Mouse (Mus musculus): Measurements from ENCODE around the gene Zfp804a.

Zfp804a gene

GRCm38 (mm10) chr2:82253382-82253781 lies 200.4 kb downstream of the Zfp804a start:
- no peak for DNase-seq (ENCODE audit: low spot score)

GRCm38 (mm10) chr2:82282591-82283269 lies 229.7 kb downstream of the Zfp804a start:
- DNase-seq (ENCODE audit: low spot score): no peak

- DNase-seq (ENCODE audit: low spot score): no peak
Observed at GRCm38 (mm10) chr2:82294932-82295493, 242.0 kb downstream of the Zfp804a start.

Data from yolk sac, embryonic 10.5 days (tissue).